Mouse (Mus musculus): ENCODE data around the gene Nphs1. TPM values are rescaled to one million over a fixed set of nuclear protein-coding genes. Genes with fewer than 3 reads are reported as not detected.

Gene Nphs1
- 5.4 and 5.5 TPM in 2 replicates for polyA plus RNA-seq (2015; fragmentation: Nextera tagmentation; extraction: Ambion mirVana)

- peaks cover 17% of the 10 kb centered on the region; the same call in 1 of the 2 replicates for H3K4me1 ChIP-seq (ENCODE audit: insufficient read depth, low read length)
- WGBS = 2% methylated on average over 16 of the region's 16 CpGs
- H3K9me3 ChIP-seq (ENCODE audit: low read length) = no peaks in the 10 kb centered on the region
- no peaks in the 10 kb centered on the region for H3K36me3 ChIP-seq (ENCODE audit: insufficient read depth, low read length)
- H3K4me3 ChIP-seq (ENCODE audit: low read length) = peak within 1 kb of the TSS; percentile 23
- H3K4me2 ChIP-seq (replicated peaks; ENCODE audit: low read depth, low read length) = peak within 1 kb of the TSS; percentile 37
- no peak within 1 kb of the TSS for H3K27ac ChIP-seq (ENCODE audit: low read length)
- peak; percentile 71; the same call in 1 of the 2 replicates for ATAC-seq (ENCODE audit: low FRiP score, low TSS enrichment)
- peaks cover 97% of the 10 kb centered on the region for H3K27me3 ChIP-seq (ENCODE audit: insufficient read depth, low read length)
- no peak within 1 kb of the TSS for H3K9ac ChIP-seq (replicated peaks; ENCODE audit: low read length)
Measured at GRCm38 (mm10) chr7:30457629-30458330, at the start of gene Nphs1, which contains the start of gene Kirrel2. Gene Nphs1, plus strand, starts transcription at chr7:30458315. Gene Kirrel2, minus strand, starts transcription at chr7:30457690.

- H3K27ac ChIP-seq (ENCODE audit: low read length) = no peak overlapping the region
- H3K36me3 ChIP-seq (ENCODE audit: insufficient read depth, low read length) = no peaks in the 10 kb centered on the region
- no peak for ATAC-seq (ENCODE audit: low FRiP score, low TSS enrichment)
- H3K9me3 ChIP-seq (ENCODE audit: low read length) = no peaks in the 10 kb centered on the region
- H3K4me1 ChIP-seq (ENCODE audit: insufficient read depth, low read length) = no peaks in the 10 kb centered on the region
- H3K4me3 ChIP-seq (ENCODE audit: low read length) = no peak overlapping the region
- H3K9ac ChIP-seq (replicated peaks; ENCODE audit: low read length) = no peak overlapping the region
- 78% methylated on average over 3 of the region's 3 CpGs for WGBS
- H3K27me3 ChIP-seq (ENCODE audit: insufficient read depth, low read length) = 0 out of 2 replicates have a peak, but pooled peaks cover 4% of the 10 kb centered on the region
- H3K4me2 ChIP-seq (replicated peaks; ENCODE audit: low read depth, low read length) = no peak overlapping the region
Measured at GRCm38 (mm10) chr7:30408639-30409038, 49.5 kb upstream of the Nphs1 start.

GRCm38 (mm10) chr7:30409789-30410188, 48.3 kb upstream of the Nphs1 start:
- no peaks in the 10 kb centered on the region for H3K36me3 ChIP-seq (ENCODE audit: insufficient read depth, low read length)
- H3K9ac ChIP-seq (replicated peaks; ENCODE audit: low read length) = no peak overlapping the region
- H3K9me3 ChIP-seq (ENCODE audit: low read length) = no peaks in the 10 kb centered on the region
- H3K4me3 ChIP-seq (ENCODE audit: low read length) = no peak overlapping the region
- no peaks in the 10 kb centered on the region for H3K4me1 ChIP-seq (ENCODE audit: insufficient read depth, low read length)
- H3K4me2 ChIP-seq (replicated peaks; ENCODE audit: low read depth, low read length) = no peak overlapping the region
- 15% methylated on average over 2 of the region's 2 CpGs for WGBS
- H3K27ac ChIP-seq (ENCODE audit: low read length) = no peak overlapping the region
- H3K27me3 ChIP-seq (ENCODE audit: insufficient read depth, low read length) = 0 out of 2 replicates have a peak, but pooled peaks cover 4% of the 10 kb centered on the region
- ATAC-seq (ENCODE audit: low FRiP score, low TSS enrichment) = no peak

GRCm38 (mm10) chr7:30411023-30411422, 47.1 kb upstream of the Nphs1 start:
- no peak overlapping the region for H3K4me3 ChIP-seq (ENCODE audit: low read length)

DNA sequence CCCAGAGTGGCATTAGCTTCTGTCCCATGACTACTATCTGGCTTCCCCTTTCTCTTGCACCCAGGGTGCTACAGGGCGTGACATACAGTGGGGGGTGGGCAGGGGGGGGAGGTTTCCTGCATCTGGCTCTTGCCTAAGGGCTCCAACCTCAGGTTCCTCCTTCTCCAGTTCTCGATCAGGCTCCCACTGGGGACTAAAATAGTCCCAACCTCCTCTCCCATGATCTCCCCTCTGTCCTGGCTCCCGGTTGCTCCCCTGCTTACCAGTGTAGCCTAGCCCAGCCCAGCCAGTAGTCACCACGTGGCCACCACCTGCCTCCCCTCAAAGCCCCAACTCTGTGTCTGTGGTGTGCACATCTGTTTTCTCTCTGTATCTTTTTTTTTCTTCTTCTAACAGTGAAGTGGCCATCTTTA, 45.4 kb upstream of the Nphs1 start:
- no peak for ATAC-seq (ENCODE audit: low FRiP score, low TSS enrichment)
- Histone ChIP-seq H3K4me1 (ENCODE audit: insufficient read depth, low read length) (no peaks in the 10 kb centered on the region), H3K4me3 (ENCODE audit: low read length) (no peak overlapping the region), H3K9me3 (ENCODE audit: low read length) (no peaks in the 10 kb centered on the region), H3K27me3 (ENCODE audit: insufficient read depth, low read length) (0 out of 2 replicates have a peak, but pooled peaks cover 4% of the 10 kb centered on the region), H3K9ac (replicated peaks; ENCODE audit: low read length) (no peak overlapping the region), H3K27ac (ENCODE audit: low read length) (no peak overlapping the region), H3K36me3 (ENCODE audit: insufficient read depth, low read length) (no peaks in the 10 kb centered on the region), H3K4me2 (replicated peaks; ENCODE audit: low read depth, low read length) (no peak overlapping the region)
- 60% methylated on average over 4 of the region's 4 CpGs for WGBS

More at GRCm38 (mm10) chr7:30411023-30411422, 47.1 kb upstream of the Nphs1 start:
- H3K4me2 ChIP-seq (replicated peaks; ENCODE audit: low read depth, low read length) = no peak overlapping the region
- H3K27ac ChIP-seq (ENCODE audit: low read length) = no peak overlapping the region
- WGBS = 69% methylated on average over 3 of the region's 3 CpGs
- H3K36me3 ChIP-seq (ENCODE audit: insufficient read depth, low read length) = no peaks in the 10 kb centered on the region
- no peaks in the 10 kb centered on the region for H3K4me1 ChIP-seq (ENCODE audit: insufficient read depth, low read length)
- 0 out of 2 replicates have a peak, but pooled peaks cover 4% of the 10 kb centered on the region for H3K27me3 ChIP-seq (ENCODE audit: insufficient read depth, low read length)
- H3K9me3 ChIP-seq (ENCODE audit: low read length) = no peaks in the 10 kb centered on the region
- no peak for ATAC-seq (ENCODE audit: low FRiP score, low TSS enrichment)
- H3K9ac ChIP-seq (replicated peaks; ENCODE audit: low read length) = no peak overlapping the region

- WGBS = 70% methylated on average over 5 of the region's 5 CpGs
- Histone ChIP-seq H3K27ac (ENCODE audit: low read length) (no peak within 1 kb of the TSS), H3K4me3 (ENCODE audit: low read length) (no peak within 1 kb of the TSS)
Measured at GRCm38 (mm10) chr7:30413596-30413995, 44.5 kb upstream of the Nphs1 start, which contains the start of gene Tyrobp. Gene Tyrobp, plus strand, starts transcription at chr7:30413760.

DNA sequence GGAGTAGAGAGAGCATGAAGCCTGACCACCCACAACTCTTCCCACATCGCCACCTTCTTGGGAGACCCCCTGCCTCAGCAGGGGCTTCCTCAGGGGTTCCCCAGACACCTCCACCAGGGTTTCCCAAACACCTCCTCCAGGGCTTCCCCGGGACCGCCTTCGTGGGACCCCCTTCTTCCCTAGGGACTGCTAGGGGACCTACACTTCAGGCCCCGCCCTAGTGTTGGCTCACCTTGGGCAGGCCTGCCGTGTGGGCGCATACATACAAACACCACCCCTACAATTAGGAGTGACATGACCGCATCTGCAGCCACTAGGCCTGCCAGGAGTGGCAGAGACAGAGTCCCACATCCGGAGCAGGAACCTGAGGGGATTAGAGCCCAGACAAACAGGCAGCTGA, 40.3 kb upstream of the Nphs1 start:
- 79% methylated on average over 9 of the region's 9 CpGs for WGBS
- no peak overlapping the region for H3K27ac ChIP-seq (ENCODE audit: low read length)

More at GRCm38 (mm10) chr7:30413596-30413995, 44.5 kb upstream of the Nphs1 start, which contains the start of gene Tyrobp:
- H3K9me3 ChIP-seq (ENCODE audit: low read length) = 0 out of 2 replicates have a peak, but pooled peaks cover 2% of the 10 kb centered on the region
- H3K4me1 ChIP-seq (ENCODE audit: insufficient read depth, low read length) = no peaks in the 10 kb centered on the region
- no peak within 1 kb of the TSS for H3K9ac ChIP-seq (replicated peaks; ENCODE audit: low read length)
- no peaks in the 10 kb centered on the region for H3K36me3 ChIP-seq (ENCODE audit: insufficient read depth, low read length)
- no peak within 1 kb of the TSS for H3K4me2 ChIP-seq (replicated peaks; ENCODE audit: low read depth, low read length)
- no peak for ATAC-seq (ENCODE audit: low FRiP score, low TSS enrichment)
- H3K27me3 ChIP-seq (ENCODE audit: insufficient read depth, low read length) = 0 out of 2 replicates have a peak, but pooled peaks cover 4% of the 10 kb centered on the region

GRCm38 (mm10) chr7:30419561-30420499, 38.3 kb upstream of the Nphs1 start, which contains the start of gene Hcst:
Gene Hcst, minus strand, starts transcription at chr7:30419854.
- Histone ChIP-seq H3K4me1 (ENCODE audit: insufficient read depth, low read length) (peaks cover 17% of the 10 kb centered on the region), H3K27me3 (ENCODE audit: insufficient read depth, low read length) (no peaks in the 10 kb centered on the region), H3K9me3 (ENCODE audit: low read length) (peaks cover 8% of the 10 kb centered on the region; the same call in 1 of the 2 replicates), H3K4me2 (replicated peaks; ENCODE audit: low read depth, low read length) (no peak within 1 kb of the TSS), H3K9ac (replicated peaks; ENCODE audit: low read length) (no peak within 1 kb of the TSS), H3K4me3 (ENCODE audit: low read length) (no peak within 1 kb of the TSS), H3K27ac (ENCODE audit: low read length) (no peak within 1 kb of the TSS), H3K36me3 (ENCODE audit: insufficient read depth, low read length) (no peaks in the 10 kb centered on the region)
- no peak for ATAC-seq (ENCODE audit: low FRiP score, low TSS enrichment)
- WGBS = 69% methylated on average over 10 of the region's 10 CpGs

More for the DNA sequence above, 40.3 kb upstream of the Nphs1 start:
- Histone ChIP-seq H3K4me3 (ENCODE audit: low read length) (no peak overlapping the region), H3K9me3 (ENCODE audit: low read length) (peaks cover 8% of the 10 kb centered on the region; the same call in 1 of the 2 replicates), H3K36me3 (ENCODE audit: insufficient read depth, low read length) (no peaks in the 10 kb centered on the region), H3K4me2 (replicated peaks; ENCODE audit: low read depth, low read length) (no peak overlapping the region), H3K9ac (replicated peaks; ENCODE audit: low read length) (no peak overlapping the region), H3K27me3 (ENCODE audit: insufficient read depth, low read length) (no peaks in the 10 kb centered on the region), H3K4me1 (ENCODE audit: insufficient read depth, low read length) (peaks cover 15% of the 10 kb centered on the region)
- ATAC-seq (ENCODE audit: low FRiP score, low TSS enrichment) = no peak

- H3K27me3 ChIP-seq (ENCODE audit: insufficient read depth, low read length) = no peaks in the 10 kb centered on the region
- peaks cover 17% of the 10 kb centered on the region for H3K4me1 ChIP-seq (ENCODE audit: insufficient read depth, low read length)
- peaks cover 8% of the 10 kb centered on the region; the same call in 1 of the 2 replicates for H3K9me3 ChIP-seq (ENCODE audit: low read length)
- no peak overlapping the region for H3K4me2 ChIP-seq (replicated peaks; ENCODE audit: low read depth, low read length)
- ATAC-seq (ENCODE audit: low FRiP score, low TSS enrichment) = no peak
- H3K9ac ChIP-seq (replicated peaks; ENCODE audit: low read length) = no peak overlapping the region
- peaks cover 1% of the 10 kb centered on the region; the same call in 1 of the 2 replicates for H3K36me3 ChIP-seq (ENCODE audit: insufficient read depth, low read length)
- no peak overlapping the region for H3K4me3 ChIP-seq (ENCODE audit: low read length)
- 84% methylated on average over 3 of the region's 3 CpGs for WGBS
- no peak overlapping the region for H3K27ac ChIP-seq (ENCODE audit: low read length)
Measured at GRCm38 (mm10) chr7:30420673-30421072, 37.4 kb upstream of the Nphs1 start.

Data from kidney, embryonic 16.5 days (tissue).